Mouse (Mus musculus) brain, embryonic 14.5 days (tissue): Measurements from ENCODE around the gene Vps11.

Source experiments
- CTCF ChIP-seq: fragments of 200-500 bp; IDR thresholded peaks from 2 replicates; pipeline ENCODE4 v1.5.1; 2012; ENCODE audit warnings: inconsistent platforms, mild to moderate bottlenecking, moderate library complexity, borderline replicate concordance; ENCODE audit not compliant: insufficient read depth, insufficient read length; ENCODE audit errors: extremely low read depth
- POLR2A ChIP-seq: fragments of 200-500 bp; IDR thresholded peaks from 2 replicates; pipeline ENCODE4 v1.6.1; 2012; ENCODE audit warnings: mild to moderate bottlenecking, inconsistent platforms, borderline replicate concordance; ENCODE audit not compliant: poor library complexity, insufficient read depth, insufficient read length, severe bottlenecking; ENCODE audit errors: extremely low read depth

GRCm38 (mm10) chr9:44352337-44352736 lies 9.1 kb downstream of the Vps11 start:
- no peak for TF ChIP-seq CTCF
- no peak for TF ChIP-seq POLR2A
